Comparison of ENCODE assay signal across 27 mouse cellular contexts in the genomic region with DNA sequence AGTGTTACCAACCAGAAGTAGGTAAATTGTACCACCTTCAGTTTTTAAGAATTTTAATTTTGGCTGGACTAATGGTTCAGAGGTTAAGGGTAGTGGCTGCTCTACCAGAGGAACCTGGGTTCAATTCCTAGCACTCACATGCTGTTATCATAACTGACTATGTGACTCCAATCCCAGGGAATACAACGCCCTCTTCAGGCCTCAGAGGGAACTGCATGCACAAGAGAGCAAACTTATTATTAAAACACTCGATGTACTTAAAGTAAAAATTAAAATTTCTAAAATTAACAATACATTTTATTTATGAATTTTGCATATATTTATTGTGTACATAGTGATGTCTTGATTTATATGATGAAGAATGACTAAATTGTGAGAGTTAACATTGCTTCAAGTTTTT. TPM values are rescaled to one million over a fixed set of nuclear protein-coding genes. Genes with fewer than 3 reads are reported as not detected.
DNase-seq lines count a peak whose midpoint lies in the region; ATAC-seq and TF ChIP-seq lines count a peak whose summit lies in the region.
"Had no signal": no experiment of that assay in that cellular context is flagged by ENCODE, and none has a peak within 500 bp of the region (broad histone marks: within the 10 kb centered on the region; RNA-seq: fewer than 3 reads in every experiment).

No protein-coding gene starts in this region.

- no peak overlapping the region for H3K4me2 ChIP-seq in intestine, postnatal 0 days (replicated peaks; ENCODE audit: low read depth)
- no peak overlapping the region for H3K4me2 ChIP-seq in intestine, embryonic 16.5 days (ENCODE audit: low read depth, low read length)
- H3K4me2 ChIP-seq in lung, embryonic 14.5 days: no peak overlapping the region
- no peak overlapping the region for H3K4me2 ChIP-seq in stomach, postnatal 0 days (replicated peaks; ENCODE audit: low read depth)
- H3K4me2 ChIP-seq: heart, embryonic 12.5 days; hindbrain, embryonic 13.5 days; lung, embryonic 15.5 days had no signal

- no peaks in the 10 kb centered on the region for H3K9me3 ChIP-seq in intestine, postnatal 0 days (ENCODE audit: control insufficient read depth)
- H3K9me3 ChIP-seq in intestine, embryonic 16.5 days (ENCODE audit: control insufficient read depth, low read length): no peaks in the 10 kb centered on the region
- H3K9me3 ChIP-seq in lung, embryonic 14.5 days (ENCODE audit: low read depth, low read length): no peaks in the 10 kb centered on the region
- no peaks in the 10 kb centered on the region for H3K9me3 ChIP-seq in MEL (replicated peaks; ENCODE audit: insufficient read depth, low read length)
- H3K9me3 ChIP-seq in stomach, postnatal 0 days (ENCODE audit: control insufficient read depth, low read length): no peaks in the 10 kb centered on the region
- H3K9me3 ChIP-seq: heart, embryonic 12.5 days; hindbrain, embryonic 13.5 days; lung, embryonic 15.5 days; midbrain, embryonic 10.5 days had no signal

- DNase-seq in lung, embryonic 14.5 days: no peak
- no peak for DNase-seq in lung, postnatal 25 days (ENCODE audit: low spot score)
- DNase-seq in MEL (ENCODE audit: low read depth, low spot score): no peak
- DNase-seq in stomach, postnatal 0 days (ENCODE audit: low spot score): no peak
- DNase-seq in ovary, postnatal 14 days (ENCODE audit: low spot score): no peak
- DNase-seq: adrenal gland, postnatal 14 days; B cell, adult 2 months; cerebellum, adult 8-10 months; cerebellum, postnatal 36 days; gastrocnemius, postnatal 10 days; heart, postnatal 10 days; kidney, adult 9 months; kidney, postnatal 25 days; thymus, postnatal 14 days had no signal

- no peak for TF ChIP-seq EP300 in MEL (IDR thresholded peaks at IDR 0.05; ENCODE audit: low read depth in 1 of 2, low read length in 2 of 2)
- TF ChIP-seq EP300 in stomach, postnatal 0 days (optimal IDR thresholded peaks at IDR 0.05): no peak

- no peak for TF ChIP-seq RAD21 in MEL (IDR thresholded peaks at IDR 0.05; ENCODE audit: low read depth, low read length)

- no peaks in the 10 kb centered on the region for H3K4me1 ChIP-seq in intestine, postnatal 0 days (replicated peaks; ENCODE audit: control insufficient read depth, insufficient read depth, low read length)
- no peaks in the 10 kb centered on the region for H3K4me1 ChIP-seq in intestine, embryonic 16.5 days (ENCODE audit: control insufficient read depth, insufficient read depth, low read length)
- no peaks in the 10 kb centered on the region for H3K4me1 ChIP-seq in lung, embryonic 14.5 days (ENCODE audit: insufficient read depth)
- H3K4me1 ChIP-seq in MEL (ENCODE audit: control insufficient read depth in 1 of 2, insufficient read depth in 2 of 2, low read length in 2 of 2): no peaks in the 10 kb centered on the region; a peak in 1 of 4 replicates
- no peaks in the 10 kb centered on the region for H3K4me1 ChIP-seq in stomach, postnatal 0 days (replicated peaks; ENCODE audit: control insufficient read depth, insufficient read depth)
- H3K4me1 ChIP-seq: heart, embryonic 12.5 days; hindbrain, embryonic 13.5 days; midbrain, embryonic 10.5 days had no signal

- H3K27ac ChIP-seq in intestine, postnatal 0 days (ENCODE audit: low read depth, low read length): no peak overlapping the region
- no peak overlapping the region for H3K27ac ChIP-seq in intestine, embryonic 16.5 days (ENCODE audit: low read length)
- H3K27ac ChIP-seq in lung, embryonic 14.5 days (ENCODE audit: low read depth): no peak overlapping the region
- H3K27ac ChIP-seq in MEL (ENCODE audit: control insufficient read depth, low read depth, low read length): no peak overlapping the region
- H3K27ac ChIP-seq in stomach, postnatal 0 days (replicated peaks): no peak overlapping the region
- H3K27ac ChIP-seq: hindbrain, embryonic 13.5 days; lung, embryonic 15.5 days; midbrain, embryonic 10.5 days had no signal

- ATAC-seq in intestine, postnatal 0 days: no peak
- ATAC-seq in intestine, embryonic 16.5 days: no peak
- no peak for ATAC-seq in lung, embryonic 14.5 days (ENCODE audit: insufficient read depth)
- ATAC-seq in stomach, postnatal 0 days (ENCODE audit: low FRiP score, low TSS enrichment): no peak
- ATAC-seq: forebrain, embryonic 14.5 days had no signal

- H3K27me3 ChIP-seq in intestine, postnatal 0 days (replicated peaks; ENCODE audit: control insufficient read depth, insufficient read depth, low read length): no peaks in the 10 kb centered on the region
- H3K27me3 ChIP-seq in intestine, embryonic 16.5 days (replicated peaks; ENCODE audit: control insufficient read depth, insufficient read depth, low read length): no peaks in the 10 kb centered on the region
- no peaks in the 10 kb centered on the region for H3K27me3 ChIP-seq in lung, embryonic 14.5 days (ENCODE audit: insufficient read depth, low read length)
- H3K27me3 ChIP-seq in MEL (ENCODE audit: control insufficient read depth in 1 of 2, insufficient read depth in 2 of 2, low read length in 2 of 2): no peaks in the 10 kb centered on the region
- H3K27me3 ChIP-seq in stomach, postnatal 0 days (ENCODE audit: control insufficient read depth, insufficient read depth, low read length): no peaks in the 10 kb centered on the region
- H3K27me3 ChIP-seq: heart, embryonic 12.5 days; hindbrain, embryonic 13.5 days; lung, embryonic 15.5 days had no signal

- H3K9ac ChIP-seq in intestine, postnatal 0 days (ENCODE audit: low read depth, low read length): no peak overlapping the region
- no peak overlapping the region for H3K9ac ChIP-seq in intestine, embryonic 16.5 days (ENCODE audit: low read depth, low read length)
- H3K9ac ChIP-seq in lung, embryonic 14.5 days: no peak overlapping the region
- no peak overlapping the region for H3K9ac ChIP-seq in MEL (ENCODE audit: control insufficient read depth, low read depth, low read length, poor library complexity, severe bottlenecking)
- H3K9ac ChIP-seq in stomach, postnatal 0 days (ENCODE audit: low read length): no peak overlapping the region
- H3K9ac ChIP-seq: heart, embryonic 12.5 days; hindbrain, embryonic 13.5 days; lung, embryonic 15.5 days had no signal

- TF ChIP-seq CTCF in intestine, postnatal 0 days (IDR thresholded peaks at IDR 0.05; ENCODE audit: low read depth): peak; percentile 39
- TF ChIP-seq CTCF in lung, embryonic 14.5 days (IDR thresholded peaks at IDR 0.05; ENCODE audit: low read depth): peak; percentile 44
- peak; percentile 11 to 43 (median 23); a peak in 3 of 6 replicates for TF ChIP-seq CTCF in MEL (IDR thresholded peaks at IDR 0.05 in 2 of 3, conservative IDR thresholded peaks at IDR 0.05 in 1 of 3; ENCODE audit: control insufficient read depth in 1 of 3, insufficient read depth in 1 of 3, low read depth in 2 of 3, low read length in 3 of 3, poor library complexity in 1 of 3, severe bottlenecking in 1 of 3)
- peak; percentile 45 for TF ChIP-seq CTCF in stomach, postnatal 0 days (IDR thresholded peaks at IDR 0.05; ENCODE audit: low read depth)

- no peak overlapping the region for H3K4me3 ChIP-seq in intestine, postnatal 0 days (ENCODE audit: low read depth, low read length)
- H3K4me3 ChIP-seq in intestine, embryonic 16.5 days (ENCODE audit: low read length): no peak overlapping the region
- H3K4me3 ChIP-seq in lung, embryonic 14.5 days (ENCODE audit: low read depth, low read length): no peak overlapping the region
- H3K4me3 ChIP-seq in MEL (ENCODE audit: control insufficient read depth in 1 of 2, insufficient read depth in 1 of 2, low read depth in 2 of 2, low read length in 2 of 2): no peak overlapping the region
- H3K4me3 ChIP-seq in stomach, postnatal 0 days (ENCODE audit: low read depth, low read length): no peak overlapping the region
- H3K4me3 ChIP-seq: heart, embryonic 12.5 days; hindbrain, embryonic 13.5 days; lung, embryonic 15.5 days; midbrain, embryonic 10.5 days had no signal

- TF ChIP-seq POLR2A in MEL (IDR thresholded peaks at IDR 0.05; ENCODE audit: control insufficient read depth in 1 of 2, insufficient read depth in 1 of 2, low read depth in 1 of 2, low read length in 2 of 2, poor library complexity in 1 of 2): no peak

- no peaks in the 10 kb centered on the region for H3K79me2 ChIP-seq in MEL (ENCODE audit: control insufficient read depth, insufficient read depth, low read length, poor library complexity)

- WGBS in intestine, postnatal 0 days: 87% methylated on average over 2 of the region's 2 CpGs
- 79% methylated on average over 2 of the region's 2 CpGs for WGBS in intestine, embryonic 16.5 days
- 77% methylated on average over 2 of the region's 2 CpGs for WGBS in lung, embryonic 14.5 days
- WGBS in stomach, postnatal 0 days: 80% methylated on average over 2 of the region's 2 CpGs

- 0 out of 2 replicates have a peak, but pooled peaks cover 5% of the 10 kb centered on the region for H3K36me3 ChIP-seq in intestine, postnatal 0 days (ENCODE audit: control insufficient read depth, insufficient read depth)
- no peaks in the 10 kb centered on the region for H3K36me3 ChIP-seq in intestine, embryonic 16.5 days (ENCODE audit: control insufficient read depth, insufficient read depth, low read length)
- peaks cover 31% of the 10 kb centered on the region for H3K36me3 ChIP-seq in lung, embryonic 14.5 days (ENCODE audit: insufficient read depth)
- H3K36me3 ChIP-seq in MEL (ENCODE audit: control insufficient read depth in 1 of 2, insufficient read depth in 2 of 2, low read length in 2 of 2): peaks cover 0 to 2% of the 10 kb centered on the region in 2 experiments; a peak in 1 of 4 replicates
- peaks cover 2% of the 10 kb centered on the region for H3K36me3 ChIP-seq in stomach, postnatal 0 days (ENCODE audit: control insufficient read depth, insufficient read depth, low read length)

TF ChIP-seq in MEL, 35 proteins besides CTCF, POLR2A, EP300 and RAD21 (continues in another document):
- TF ChIP-seq MAFK (IDR thresholded peaks at IDR 0.05; ENCODE audit: borderline replicate concordance, low read depth, low read length) (no peak), POLR2AphosphoS5 (IDR thresholded peaks at IDR 0.05; ENCODE audit: borderline replicate concordance, low read depth, low read length) (no peak), MXI1 (IDR thresholded peaks at IDR 0.05; ENCODE audit: low read depth, low read length) (no peak), USF2 (IDR thresholded peaks at IDR 0.05; ENCODE audit: borderline replicate concordance in 1 of 2, insufficient read depth in 1 of 2, low read depth in 1 of 2, low read length in 2 of 2) (no peak), E2F4 (IDR thresholded peaks at IDR 0.05; ENCODE audit: borderline replicate concordance, low read depth, low read length) (no peak), ZNF384 (IDR thresholded peaks at IDR 0.05; ENCODE audit: low read depth, low read length) (no peak), KAT2A (conservative IDR thresholded peaks at IDR 0.05; ENCODE audit: low read depth, low read length) (no peak)

RNA-seq across cellular contexts. Expression of a gene that starts 28.1 kb away (rescaled TPM):
- not detected in 2 replicates for polyA plus RNA-seq in intestine, postnatal 0 days (2015; fragmentation: Nextera tagmentation; extraction: Ambion mirVana)
- polyA plus RNA-seq in intestine, embryonic 16.5 days (2015; fragmentation: Nextera tagmentation; extraction: Ambion mirVana): not detected in 2 replicates
- polyA plus RNA-seq in lung, embryonic 14.5 days (2014; fragmentation: Nextera tagmentation; extraction: Ambion mirVana): not detected in 2 replicates
- not detected in 2 replicates for total RNA-seq in MEL (2012; rRNA removed)
- polyA plus RNA-seq in MEL (2012; ENCODE audit: insufficient read depth in 1 of 2, insufficient read length in 2 of 2, low read depth in 1 of 2, low replicate concordance in 2 of 2, missing spikeins in 1 of 2): not detected
- not detected in 2 replicates for polyA plus RNA-seq in stomach, postnatal 0 days (2015; fragmentation: Nextera tagmentation; extraction: Ambion mirVana)
- total RNA-seq: adrenal gland, postnatal 14 days; gastrocnemius, postnatal 10 days; heart, postnatal 10 days; layer of hippocampus, postnatal 10 days; left cerebral cortex, postnatal 10 days; liver, adult 2 months; neutrophil, adult 5-6 weeks had no signal
- polyA plus RNA-seq: forebrain, embryonic 14.5 days; heart, embryonic 12.5 days; hindbrain, embryonic 13.5 days; intestine, embryonic 14.5 days; limb, embryonic 11.5 days; liver, adult 2 months; lung, embryonic 15.5 days; midbrain, embryonic 10.5 days had no signal
